Mouse (Mus musculus) gastrocnemius, adult 18-20 months (tissue): Measurements from ENCODE around the gene Ormdl3. TPM values are rescaled to one million over a fixed set of nuclear protein-coding genes. Genes with fewer than 3 reads are reported as not detected.

ENCODE experiments used
- DNase-seq: peaks from one replicate; pipeline ENCODE4 v3.0.0; 2021; ENCODE audit warnings: low spot score
- total RNA-seq, 2 experiments: library from RNA; stranded (reverse); gene quantifications; 2 replicates each; pipeline ENCODE4 v1.2.3; 2021

The Ormdl3 gene
- total RNA-seq, 2 experiments from 2014 or later = 25.1 to 26.3 TPM

DNA sequence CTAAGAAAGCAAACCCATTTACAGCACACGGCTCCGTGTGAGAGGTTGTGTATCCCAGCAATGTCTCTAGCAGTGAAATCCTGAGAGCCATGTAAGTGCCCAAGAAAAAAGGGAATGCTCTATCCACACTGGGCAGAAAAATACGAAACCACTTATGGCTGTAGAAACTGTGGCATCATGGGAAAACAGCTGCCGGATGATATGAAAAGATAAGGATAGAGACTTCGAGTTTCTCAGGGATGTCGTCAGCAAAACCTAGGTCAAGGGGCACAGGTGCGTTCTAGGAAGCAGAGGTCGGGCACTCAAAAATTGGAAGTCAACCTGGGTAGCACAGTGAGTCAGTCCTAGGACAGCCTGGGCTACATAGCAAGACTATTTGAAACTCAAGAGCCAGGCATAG is 2.1 kb upstream of the Ormdl3 start:
- no peak for DNase-seq

DNA sequence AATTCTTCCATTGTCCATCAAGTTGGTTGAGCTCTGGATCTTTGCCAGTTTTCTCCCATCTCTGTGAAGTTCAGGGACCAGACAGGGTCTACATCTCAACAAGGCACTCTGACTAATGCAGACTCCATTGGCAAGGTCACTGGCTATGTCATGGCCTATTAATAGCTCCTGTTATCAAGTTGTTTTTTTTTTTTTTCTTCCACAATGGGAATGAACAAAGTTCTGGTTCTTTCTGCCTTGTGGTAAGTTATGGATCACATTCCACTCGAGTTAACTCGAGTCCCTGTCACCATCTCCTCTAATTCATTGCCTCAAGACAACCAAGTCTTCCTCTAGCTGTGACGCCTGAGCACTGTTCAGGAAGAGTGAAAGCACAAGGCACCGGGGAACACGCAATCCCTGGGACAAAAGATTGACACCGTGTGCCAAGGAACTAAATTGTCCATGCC is 1.7 kb upstream of the Ormdl3 start:
- peak; percentile 15 for DNase-seq

DNA sequence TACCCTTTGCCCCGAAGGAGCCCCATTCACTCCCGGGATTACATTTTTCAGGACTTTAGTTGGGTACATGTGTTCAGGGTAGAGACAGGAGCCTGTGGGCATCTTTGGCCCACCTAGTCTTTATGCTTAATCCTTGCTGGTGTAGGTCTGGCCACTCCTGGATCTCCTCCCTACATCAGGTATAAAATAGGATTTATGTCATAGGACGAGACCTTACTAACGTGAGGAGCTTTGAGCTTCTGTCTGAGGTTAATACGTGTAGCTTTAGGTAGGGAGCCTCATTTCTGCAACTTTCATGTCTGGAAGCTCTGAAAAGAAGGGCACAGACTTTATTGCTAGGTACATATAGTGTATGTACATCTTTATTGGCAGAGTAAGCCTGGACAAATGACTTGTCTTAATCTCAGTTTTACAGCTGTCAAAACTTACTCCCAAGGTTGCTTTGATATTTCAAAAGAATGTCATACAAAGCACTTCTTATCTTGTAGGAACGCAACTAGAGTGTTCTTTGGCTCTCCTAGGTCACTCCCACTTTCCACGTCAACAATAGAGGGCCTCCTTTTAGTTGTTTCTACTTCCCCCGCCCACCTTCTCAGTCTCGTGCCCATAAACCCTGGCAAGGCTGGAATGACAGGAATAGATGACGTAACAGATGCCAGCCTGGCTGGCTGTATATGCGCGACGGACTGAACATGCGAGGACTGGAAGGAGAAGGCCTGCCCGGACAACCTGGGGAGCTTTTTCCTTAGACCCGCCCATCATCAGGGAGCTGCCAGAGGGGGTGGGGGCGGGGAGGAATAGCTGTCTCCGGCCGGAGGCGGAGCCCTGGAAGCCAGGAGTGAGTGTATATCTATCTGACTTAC is 747 bp upstream of the Ormdl3 start:
- peak; percentile 60 for DNase-seq

DNA sequence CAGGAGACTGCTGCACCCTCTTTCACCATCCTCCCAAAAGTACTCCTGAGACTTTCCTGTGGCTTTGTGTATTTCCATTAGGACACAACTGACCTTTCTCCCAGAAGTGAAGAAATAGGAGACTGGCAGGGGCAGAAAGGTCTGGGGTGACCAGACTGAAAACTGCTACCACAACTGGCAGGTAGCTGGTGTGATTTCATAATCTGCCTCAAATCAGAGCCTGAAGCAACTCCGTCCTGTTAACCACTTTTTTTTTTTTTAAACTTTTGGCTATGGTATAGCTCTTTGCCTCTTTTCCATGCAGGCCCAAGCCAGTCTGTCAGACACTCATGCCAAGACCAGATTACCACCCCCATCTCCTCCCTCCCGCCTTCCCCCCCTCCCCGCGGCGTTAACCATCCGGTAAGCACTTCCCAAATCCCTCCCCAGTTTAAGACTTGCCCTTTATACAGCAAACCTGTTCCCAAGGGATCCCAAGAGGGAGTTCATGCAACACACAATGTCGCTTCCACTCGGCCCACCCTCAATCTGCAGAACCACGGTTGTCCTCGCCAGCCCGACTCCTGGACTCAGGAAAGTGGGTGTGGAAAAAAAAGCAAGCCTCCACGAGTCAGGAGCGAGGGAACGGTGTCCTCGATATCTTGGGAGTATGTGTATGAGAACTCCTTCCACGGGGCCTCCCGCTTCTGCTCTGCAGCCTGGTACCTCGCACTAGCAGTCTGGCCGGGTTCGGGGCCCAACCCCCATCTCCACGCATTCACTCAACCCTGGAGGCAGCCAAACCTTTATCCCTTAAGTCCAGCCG is 879 bp downstream of the Ormdl3 start:
- DNase-seq = no peak

DNA sequence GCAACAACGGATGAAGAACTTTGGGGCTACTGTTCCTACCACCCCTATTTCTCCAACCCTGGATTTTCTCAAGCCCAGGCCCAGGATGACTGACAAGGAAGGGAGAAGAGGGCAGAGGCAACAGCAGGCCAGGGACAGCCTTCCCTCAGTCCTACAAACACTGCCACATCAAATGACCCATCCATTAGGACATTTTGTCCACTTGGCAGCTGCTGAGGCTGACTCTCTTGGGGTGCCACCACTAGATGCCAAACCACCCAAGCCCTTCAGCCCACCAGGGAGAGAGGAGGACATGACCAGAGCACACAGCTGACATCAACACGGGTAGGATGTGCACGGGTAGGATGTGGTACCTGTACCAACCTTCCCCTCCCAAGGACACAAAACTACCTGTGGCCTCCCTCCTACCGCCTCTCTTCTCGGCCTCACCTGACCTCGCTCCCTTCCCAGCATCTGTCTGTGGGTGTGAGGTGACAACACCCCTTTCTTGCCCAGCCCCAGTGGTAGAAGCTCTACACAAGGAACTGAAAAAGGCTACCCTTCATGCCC is 2.5 kb downstream of the Ormdl3 start:
- no peak for DNase-seq

DNA sequence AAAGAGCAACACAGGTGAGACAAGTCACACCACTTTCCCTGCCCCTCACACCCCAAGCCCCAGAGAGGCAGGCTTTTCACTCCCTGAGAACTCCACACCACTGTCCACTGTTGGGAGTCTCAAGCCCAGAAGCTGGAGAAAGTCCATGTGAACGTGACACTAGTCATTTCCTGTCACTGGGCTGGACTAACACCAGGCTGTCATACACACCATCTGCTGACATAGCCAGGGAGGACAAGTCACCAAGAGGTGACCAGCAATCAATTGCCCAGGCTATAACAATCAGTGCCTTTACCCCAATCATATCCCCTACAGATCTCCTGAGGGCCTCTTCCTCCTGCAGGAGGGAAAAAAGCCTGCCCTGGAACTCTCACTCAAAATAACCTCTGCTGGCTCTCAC is 3.0 kb downstream of the Ormdl3 start:
- DNase-seq = no peak

DNA sequence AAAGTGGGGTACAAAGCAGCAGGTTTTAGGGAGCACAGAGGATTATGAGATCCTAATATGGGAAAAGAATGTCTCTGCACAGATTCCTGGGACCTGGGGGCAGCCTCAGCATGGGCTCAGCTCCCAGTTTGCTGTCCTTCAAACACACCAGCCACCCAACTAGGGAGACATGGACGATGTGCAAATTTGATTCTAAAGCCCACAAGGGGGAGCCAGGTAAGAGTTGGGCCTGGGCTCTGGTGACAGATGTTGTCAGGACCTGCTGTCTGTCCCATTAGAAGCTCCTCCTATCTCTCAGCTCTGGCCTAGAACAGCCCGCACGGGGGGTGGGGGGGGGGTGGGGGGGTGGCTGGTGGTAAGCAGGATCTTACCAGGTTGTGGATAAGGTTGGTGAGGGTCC is 3.6 kb downstream of the Ormdl3 start:
- DNase-seq = no peak

DNA sequence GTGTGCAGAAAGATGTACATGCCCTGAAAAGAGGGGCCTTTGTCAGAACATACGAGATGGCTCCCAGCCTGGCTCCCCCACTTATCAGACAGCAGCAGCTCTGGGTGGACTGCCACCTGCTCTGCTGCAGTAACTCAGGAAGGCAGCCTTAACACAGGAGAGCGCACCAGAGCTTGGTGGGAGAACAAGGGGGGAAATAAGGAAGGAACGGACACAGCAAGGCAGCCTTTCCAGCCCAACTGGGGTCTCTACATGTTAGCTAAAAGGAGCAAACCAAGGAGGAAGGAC is 4.0 kb downstream of the Ormdl3 start:
- no peak for DNase-seq

DNA sequence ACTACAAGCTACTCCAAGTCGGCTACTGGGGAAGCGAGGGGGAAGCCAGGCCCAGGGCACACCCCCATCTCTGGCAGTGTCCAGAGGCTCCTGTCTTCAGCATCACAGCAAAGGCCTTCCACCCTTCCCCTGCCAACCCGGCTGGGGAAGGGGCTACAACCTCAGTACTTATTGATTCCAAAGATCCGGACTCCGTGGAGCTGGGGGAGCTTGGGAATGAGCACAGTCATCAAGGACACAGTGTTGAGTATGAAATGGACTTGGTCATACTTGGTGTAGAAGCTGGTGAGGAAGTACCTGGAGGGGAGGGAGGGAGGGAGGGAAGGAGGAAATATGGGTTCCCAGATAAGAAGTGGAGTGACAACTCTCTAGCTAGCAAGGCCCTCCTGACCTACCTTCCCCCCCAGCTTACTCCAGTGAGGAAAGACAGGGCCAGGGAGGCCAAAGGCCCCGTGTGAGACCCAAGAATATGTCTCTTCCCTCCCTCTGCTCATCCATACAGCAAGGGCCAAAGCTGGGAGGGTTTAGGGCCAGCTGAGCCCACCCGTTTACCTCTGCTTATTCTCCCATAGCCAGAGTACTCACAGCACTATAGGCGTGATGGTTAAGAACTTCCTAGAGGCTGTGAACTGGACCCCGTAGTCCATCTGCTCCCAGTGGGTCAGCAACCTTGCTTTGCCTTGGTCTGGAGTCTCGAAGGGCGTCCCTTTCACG is 4.5 kb downstream of the Ormdl3 start:
- no peak for DNase-seq

DNA sequence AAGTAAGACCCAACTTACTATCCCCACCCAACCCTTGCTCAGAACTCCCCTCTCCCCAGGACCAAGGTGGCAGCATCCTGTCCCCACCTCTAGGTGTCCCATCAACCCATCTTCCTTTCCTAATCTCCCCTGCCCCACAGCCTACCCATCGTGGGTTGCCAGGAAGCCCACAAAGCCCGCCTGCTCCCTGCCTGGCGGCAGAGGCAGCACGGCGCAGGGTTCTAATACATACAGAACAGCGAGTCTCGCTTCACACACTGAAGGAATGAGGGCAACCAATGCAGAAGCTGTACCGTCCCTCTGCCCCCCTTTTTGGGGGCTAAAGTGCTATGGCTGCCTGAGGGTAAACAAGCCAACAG is 5.2 kb downstream of the Ormdl3 start:
- DNase-seq = no peak

DNA sequence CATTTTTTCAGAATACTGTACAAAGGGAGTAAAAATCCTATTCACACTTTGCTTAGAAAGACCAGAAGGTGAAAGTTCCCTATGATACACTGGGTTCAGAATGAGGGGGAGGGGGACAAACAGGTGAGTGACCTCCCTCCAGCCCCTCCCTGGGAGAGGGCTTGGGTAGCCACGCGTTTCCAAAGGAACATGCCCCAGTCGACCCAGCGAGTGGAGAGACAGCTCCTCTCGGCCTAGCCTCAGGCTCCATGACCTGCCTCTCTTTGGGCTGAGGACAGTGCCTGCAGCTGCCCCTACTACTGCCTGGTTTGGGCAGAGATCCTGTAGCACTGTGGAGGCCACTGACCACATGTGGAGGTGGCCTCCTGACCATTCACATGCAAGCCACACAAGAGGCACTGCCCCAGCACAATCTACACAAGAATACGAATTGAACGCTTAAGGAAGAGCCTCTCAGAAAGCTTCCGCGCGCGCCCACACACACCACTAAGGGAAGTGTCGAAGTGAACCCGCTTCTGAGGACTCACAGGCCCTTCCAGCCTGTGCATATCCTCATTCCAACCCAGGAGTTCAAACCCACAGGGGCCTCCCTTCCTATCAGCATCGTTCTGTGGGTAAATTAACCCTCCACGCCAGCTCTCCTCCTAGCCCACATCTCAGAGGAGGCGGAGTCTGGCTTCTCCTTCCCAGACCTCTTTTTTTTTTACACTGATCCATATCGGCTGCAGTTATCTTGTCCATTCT is 5.7 kb downstream of the Ormdl3 start:
- DNase-seq = no peak

DNA sequence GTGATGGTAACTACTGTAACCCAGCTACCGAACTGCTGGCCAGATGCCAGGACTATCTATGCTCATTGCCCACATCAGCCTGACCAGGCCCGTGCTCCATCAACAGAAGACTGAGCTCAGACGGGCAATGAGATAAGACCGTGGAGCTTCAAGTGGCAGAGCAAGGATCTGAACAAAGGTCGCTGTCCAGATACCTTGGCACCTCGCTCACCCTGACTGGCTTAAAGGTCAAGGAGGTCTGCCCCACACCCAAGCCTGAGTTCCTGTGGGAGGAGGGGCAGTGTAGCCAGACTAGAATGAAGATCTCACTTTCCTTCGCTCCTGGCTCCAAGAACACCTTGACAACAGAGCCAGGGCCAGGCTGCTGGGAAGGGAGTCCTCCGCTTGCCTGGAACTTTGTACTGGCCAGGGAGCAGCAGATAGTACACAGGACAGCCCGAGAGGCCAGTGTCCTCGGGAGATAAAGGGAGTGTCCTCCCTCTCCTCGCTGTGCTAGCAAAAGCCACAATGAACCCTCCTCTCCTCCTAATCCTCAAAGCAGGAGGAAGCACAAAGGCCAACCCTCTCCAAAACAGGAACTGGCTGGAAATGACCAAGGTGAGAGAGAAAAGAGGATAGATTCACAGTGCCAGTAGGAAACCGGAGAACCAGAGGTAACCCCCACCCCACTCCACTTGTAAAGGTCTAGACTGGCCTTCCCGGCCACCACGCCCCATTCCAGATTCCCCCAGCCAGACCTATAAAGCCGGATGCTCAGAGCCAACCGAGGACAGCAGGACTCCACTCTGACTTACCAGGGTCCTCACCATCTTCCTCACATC is 6.7 kb downstream of the Ormdl3 start:
- no peak for DNase-seq

DNA sequence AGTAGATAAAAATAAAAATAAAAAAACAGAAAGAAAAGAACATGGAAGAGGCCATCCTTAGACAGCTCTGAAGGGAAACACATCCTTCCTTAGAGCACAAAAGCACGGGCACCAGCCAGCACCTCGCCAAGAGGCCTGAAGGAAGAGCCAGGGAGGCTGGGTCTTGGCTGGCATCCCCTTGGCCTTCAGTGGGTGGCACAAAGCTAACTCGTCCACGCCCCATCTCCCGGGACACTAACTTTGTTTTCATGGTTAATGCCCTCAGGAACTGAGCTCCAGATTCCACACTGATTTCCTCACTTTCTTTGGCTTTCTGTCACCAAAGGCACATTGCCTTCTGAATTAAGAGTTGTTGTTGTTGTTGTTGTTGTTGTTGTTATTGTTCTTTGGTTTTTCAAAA is 9.4 kb downstream of the Ormdl3 start:
- DNase-seq = peak; percentile 16

DNA sequence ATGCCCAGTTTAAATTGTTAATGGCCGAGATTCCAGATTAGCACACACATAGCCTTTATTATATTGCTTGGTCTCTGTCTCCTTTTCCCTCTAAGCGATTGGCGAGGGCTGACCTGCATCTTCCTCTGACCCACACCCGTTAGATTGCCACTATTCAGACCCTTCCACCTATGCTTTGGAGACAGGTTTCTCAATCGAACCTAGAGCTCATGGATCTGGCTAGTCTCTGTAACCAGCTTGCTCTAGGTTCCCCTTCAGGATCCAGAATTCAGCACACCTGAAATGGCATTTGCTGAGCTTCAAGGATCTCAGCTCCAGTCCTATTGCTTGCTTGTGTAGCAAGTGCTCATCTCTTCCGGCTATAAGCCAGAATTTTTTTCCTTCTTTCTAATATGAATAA is 17.7 kb downstream of the Ormdl3 start:
- DNase-seq = no peak

DNA sequence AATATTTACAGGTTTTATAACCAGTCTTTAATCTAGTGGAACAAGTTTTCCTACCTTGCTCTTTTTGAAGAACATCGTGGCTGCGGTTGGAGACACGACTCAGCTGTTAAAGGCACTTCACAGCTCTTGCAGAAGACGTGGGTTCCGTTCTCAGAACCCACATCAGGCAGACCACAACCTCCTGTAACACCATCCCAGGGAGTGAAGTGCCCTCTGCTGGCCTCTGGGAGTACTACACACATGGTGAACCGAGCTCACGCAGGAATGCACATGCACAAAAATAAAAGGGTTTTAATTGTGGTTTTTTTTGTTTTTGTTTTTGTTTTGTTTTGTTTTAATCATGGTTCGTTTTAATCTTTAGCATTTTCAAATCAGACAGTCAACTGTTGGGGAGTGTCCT is 18.8 kb downstream of the Ormdl3 start:
- DNase-seq = no peak

DNA sequence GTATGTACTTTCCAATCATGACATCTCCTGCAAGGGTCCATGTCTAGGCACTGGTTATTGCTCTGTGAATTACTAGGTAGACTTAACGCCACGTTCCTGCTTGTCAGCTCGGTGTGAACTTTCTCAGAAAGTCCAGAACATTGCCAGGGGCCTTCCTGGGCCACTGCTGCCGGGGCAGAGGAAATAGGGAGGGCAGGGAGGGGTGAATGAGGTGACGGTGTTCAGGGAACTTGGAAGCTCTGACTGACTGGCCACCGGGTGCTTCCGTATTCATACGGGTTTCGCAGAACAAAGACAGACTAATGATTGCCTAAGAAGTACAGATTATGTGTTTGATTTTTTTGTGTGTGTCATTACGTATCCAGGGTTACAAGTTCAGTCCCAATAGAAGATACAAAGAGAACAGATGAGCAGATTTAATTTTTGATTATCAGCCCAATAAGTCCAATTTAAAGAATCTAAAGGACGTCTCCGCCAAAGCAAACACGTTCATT is 23.2 kb downstream of the Ormdl3 start:
- no peak for DNase-seq

DNA sequence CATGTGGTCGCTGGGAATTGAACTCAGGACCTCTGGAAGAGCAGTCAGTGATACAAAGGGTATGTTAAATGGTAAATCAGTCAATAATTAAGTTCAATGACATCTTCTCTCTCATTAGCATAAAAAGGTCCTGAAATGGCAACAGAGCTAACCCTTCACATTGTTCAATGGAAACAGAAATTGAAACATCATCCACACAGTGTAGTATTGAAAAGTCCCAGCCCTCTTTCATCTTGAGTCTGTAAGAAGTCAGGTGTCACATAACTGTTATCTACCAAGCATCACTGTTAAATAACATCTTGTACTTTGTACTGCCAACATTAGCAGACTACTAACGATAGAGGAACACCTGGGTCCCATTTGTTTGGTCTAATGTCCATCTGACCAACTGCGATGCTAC is 24.1 kb downstream of the Ormdl3 start:
- no peak for DNase-seq

DNA sequence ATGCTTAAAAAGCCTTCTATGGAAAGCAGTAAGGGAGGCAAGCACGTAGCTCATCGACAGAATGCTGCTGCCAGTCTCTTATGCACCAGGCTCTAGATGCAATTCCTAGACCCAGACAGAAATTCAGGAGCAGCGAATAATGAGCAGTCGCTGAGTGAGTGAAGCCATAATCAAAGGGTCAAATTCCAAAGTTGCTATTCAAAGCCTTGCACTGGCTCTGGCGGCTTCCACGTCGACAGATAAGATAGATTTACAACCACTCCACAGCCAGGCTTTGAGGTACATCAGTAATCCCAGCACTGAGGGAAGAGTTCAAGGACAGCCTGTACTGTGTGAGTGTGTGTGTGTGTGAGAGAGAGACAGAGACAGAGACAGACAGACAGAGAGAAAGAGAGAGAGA is 26.2 kb downstream of the Ormdl3 start:
- no peak for DNase-seq

DNA sequence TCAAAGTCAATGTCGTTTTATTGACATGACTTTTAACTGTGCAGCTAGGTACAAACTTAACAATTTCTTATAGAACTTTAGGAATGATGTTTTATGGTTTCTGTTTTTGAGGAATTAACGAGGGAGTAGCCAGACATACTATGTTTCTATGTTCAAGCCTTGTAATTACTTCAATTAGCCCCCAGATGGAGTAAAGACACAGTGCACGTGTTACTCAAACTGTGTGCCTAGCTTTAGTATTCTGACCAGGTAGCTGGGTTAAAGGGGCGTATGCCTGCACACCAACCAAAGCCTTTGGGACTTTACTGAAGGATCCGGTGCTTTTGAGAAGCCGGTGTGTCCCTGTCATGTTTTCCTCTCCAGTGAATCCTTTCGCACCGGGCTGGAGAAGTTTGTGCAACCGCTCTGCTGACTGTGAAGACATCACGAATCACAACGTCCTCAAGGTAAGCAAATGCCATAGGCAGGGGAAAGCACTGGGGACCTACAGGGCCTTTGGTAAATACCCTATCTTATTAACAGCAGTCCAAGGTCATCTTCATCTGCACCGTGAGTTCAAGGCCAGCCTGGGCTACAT is 32.0 kb downstream of the Ormdl3 start:
- DNase-seq = no peak

DNA sequence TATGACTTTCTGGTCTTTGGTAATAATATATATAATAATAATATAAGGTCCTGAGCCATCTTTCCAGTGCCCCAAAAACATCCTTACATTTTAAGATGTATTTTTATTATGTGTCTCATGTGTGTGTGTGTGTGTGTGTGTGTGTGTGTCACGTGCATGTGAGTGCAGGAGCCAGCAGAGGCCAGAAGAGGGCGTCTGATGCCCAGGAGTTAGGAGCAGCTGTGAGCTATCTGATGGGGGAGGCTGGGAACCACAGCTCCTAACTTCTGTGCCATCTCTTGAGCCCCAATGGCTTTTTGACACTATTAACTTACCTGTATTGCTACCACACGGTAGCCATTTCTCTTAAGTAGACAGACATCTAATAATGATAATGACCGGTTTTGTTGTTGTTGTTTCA is 33.2 kb downstream of the Ormdl3 start:
- no peak for DNase-seq
